Mouse (Mus musculus): Measurements from ENCODE around the gene Llgl2. TPM values are rescaled to one million over a fixed set of nuclear protein-coding genes. Genes with fewer than 3 reads are reported as not detected.

Llgl2 gene
- total RNA-seq, 2 experiments from 2014 or later, result 15.0 to 18.2 TPM

DNA sequence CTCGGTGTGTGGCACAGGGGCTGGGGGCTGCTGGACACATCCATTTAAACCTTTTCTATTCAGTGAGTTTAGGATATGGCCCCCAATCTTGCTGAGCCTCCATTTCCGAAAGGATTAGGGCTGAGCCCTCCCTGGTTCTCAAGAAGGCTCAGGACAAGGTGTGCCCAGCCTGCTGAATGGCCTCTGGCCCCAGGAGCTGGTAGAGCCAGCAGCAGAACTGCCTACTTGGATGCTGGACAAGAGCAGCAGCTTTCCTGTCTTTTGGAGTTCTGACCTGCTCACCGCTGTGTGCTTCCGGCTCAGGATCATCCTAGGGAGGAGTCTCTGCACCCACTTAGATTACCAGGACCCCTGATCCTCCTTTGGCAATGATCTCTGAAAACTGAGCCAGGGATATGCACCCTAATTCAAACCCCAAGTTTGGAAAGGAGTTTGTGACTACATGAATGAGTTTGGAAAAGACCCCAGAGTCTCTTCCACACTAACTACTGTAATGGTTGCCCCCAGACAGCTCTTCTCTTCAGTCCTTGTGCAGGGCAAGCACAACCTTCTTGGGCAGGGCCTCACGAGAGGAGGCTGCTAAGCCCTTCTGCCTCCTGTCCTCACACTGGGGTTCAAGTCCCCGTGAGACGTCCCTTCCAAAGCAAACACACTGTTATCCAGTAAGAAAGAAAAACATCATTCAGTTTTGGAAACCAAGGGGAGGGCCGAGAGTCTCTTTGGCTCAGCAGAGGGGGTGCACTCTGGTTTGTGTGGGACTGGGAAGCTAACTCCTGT, 76.9 kb downstream of the Llgl2 start:
- peak in 1 of 2 experiments; percentile 30 for DNase-seq
- intact Hi-C loops (cut with DNase I), result no loop called here

DNA sequence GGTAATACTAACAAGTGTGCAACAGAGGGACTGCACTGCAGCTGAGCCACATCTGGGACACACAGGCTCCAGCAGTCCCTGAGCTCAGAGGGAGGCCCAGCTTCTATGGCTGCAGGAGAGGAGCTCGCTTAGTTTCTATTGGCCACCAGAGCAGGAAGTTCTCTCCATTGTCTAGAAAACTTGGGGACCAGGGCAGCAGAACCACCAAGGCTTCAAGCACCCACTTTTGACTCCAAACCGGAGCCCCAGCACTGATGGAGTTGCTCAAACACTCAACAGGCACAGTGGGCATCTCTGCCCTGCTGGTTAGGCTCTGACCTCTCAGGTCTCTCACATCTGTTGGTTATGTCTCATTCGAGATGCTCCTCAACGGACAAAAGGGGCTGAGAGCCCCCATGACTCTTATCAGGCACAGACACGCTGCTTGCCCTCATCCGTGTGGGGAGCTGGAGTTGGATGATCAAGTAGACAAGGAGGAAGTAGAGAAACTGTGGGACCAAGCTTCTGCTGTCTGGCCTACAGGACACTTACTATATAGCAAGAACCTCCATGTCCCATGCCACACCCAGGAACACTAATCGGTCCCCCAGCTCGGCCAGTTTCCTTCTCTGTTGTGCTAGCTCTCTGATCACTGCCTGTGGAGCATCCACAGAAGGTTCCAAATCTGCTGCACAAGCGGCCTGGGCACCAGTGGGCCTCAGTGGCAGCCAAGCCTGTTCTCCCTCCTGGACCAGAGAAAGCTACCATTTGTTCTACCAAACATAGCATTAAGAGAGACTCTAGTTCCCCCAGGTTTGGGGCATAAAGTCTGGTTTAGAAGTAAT, 77.7 kb downstream of the Llgl2 start:
- intact Hi-C loops (cut with DNase I), result no loop called here
- peak in 1 of 2 experiments; percentile 13 for DNase-seq

DNA sequence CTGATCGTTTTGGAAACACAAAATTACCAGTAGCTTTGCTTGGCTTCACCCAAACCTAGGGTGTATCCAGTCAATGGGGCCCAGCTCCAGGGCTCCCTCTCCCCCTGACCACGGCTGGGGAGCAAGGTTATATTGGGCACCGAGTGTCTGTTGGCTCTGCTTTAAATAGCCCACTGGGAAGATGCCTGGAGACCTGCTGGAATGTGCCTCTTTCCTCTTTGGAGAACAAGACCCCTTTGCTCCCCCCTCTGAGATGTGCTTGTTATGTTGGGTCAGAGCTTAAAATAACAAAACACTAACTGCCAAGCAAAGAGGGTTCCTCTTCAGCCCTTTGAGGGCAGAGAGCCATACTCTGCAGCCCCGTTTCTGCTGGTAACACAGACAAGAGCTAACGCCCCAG, 78.3 kb downstream of the Llgl2 start:
- peak in 1 of 2 experiments; percentile 50 for DNase-seq

DNA sequence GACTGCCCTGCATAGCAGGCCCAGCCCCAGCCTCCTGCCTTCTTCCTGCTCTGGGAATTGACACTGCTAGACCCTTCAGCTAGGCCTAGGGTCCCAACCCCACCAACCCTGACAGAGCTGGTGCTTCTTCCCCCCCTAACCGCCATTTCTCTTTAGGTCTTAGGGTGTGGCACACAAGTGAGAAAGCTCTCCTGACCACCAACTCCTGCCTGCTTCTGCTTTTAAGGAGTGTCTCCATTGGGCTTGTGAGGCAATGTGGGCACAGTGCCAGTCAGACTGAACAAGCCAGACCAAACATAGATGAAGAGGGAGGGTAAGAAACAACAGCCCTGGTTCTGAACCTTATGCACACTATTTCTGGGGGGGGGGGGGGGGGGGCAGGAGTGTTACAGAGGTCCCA, 79.0 kb downstream of the Llgl2 start:
- intact Hi-C loops (cut with DNase I), result no loop called here
- DNase-seq, result peak; percentile 68 to 74

More for the DNA sequence above, 78.3 kb downstream of the Llgl2 start:
- intact Hi-C loops (cut with DNase I), result no loop called here

DNA sequence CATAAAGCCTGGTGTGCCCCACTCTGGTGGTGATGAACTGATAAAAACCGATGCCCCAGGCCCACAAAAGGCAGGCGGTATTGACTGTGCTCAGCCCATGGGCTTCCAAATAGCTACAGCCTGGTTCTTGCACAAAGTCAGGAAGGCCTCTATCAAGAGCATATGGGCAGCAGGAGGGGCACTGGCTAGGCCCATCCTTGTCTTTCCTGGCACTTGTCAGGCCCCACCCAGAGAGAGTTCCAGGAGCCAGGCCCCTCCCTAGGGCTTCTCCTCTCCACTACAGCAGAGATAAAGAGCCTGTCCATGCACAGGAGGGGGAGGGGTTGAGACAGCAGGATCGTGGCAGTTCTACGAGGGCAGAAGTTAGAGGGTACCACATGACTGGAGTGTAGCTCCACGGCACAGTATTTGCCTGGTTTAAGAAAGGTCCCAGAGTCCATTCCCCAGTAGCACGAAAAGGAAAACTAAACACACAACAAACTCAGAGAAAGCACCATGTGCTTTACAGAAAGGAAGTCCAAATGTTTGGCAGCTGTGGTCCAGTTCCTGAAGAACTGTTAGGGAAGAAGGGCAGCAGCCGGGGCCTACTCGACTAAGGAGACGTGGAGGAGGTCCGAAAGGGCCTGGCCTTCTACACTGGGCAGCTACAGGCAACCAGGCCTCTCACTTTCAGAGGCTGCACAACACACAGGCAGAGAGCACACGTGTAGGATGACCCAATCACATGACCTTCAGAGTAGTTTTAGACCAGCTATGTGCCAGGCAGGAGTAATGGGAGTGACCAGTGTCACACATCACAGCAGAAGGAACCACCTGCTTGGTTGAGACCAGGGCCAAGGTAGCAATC, 79.8 kb downstream of the Llgl2 start:
- intact Hi-C loops (cut with DNase I), result no loop called here
- peak; percentile 56 to 63 for DNase-seq

DNA sequence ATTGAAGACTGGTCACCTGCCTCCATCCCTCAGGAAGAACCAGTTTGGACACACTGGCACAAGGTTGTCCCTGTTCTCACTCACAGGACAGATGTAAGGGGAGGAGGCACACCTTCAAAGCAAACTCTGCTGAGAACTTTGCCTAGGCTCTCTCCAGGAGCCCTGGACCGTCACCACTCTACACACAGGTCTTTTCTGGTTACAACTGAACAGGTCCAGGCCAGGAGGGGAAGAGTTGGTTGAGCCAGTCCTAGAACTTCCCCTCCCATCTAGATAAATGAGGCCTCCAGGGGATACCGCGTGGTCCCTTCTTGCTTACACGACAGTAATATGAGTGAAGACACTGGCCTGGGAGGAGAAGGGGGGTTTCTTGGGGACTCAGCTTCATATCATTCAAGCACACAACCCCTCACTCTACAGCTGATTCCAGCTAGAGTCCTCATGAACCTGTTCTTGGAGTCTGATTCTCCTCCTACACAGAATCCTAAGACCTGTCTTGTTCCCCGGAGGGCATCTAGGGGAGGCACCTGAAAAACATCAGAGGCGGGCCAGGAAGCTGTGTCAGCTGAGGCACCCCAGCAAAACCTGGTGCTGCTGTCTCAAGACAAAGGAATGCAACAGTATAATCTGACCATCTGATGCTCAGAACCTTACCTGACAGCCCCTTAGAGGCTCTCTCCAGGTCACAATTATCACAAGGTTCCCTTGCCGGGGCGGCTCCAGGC, 80.5 kb downstream of the Llgl2 start:
- no peak for DNase-seq
- intact Hi-C loops (cut with DNase I), result no loop called here

Small RNAs within 50 kb of the gene (microRNA-seq; reads per million reads assigned to microRNA genes)
- 1.6 to 3.3 reads per million in 2 experiments for gene Mir5621

Other genes with a start within 250 kb of the Llgl2 start
- gene Mrps7, start 220.1 kb upstream of the Llgl2 start, total RNA-seq (2021), result 10 to 100 TPM; 67.0 to 69.9 TPM
- gene Gga3, start 220.0 kb upstream of the Llgl2 start, total RNA-seq (2021), result 10 to 100 TPM; 17.8 to 19.0 TPM
- 10 to 100 TPM; 41.0 to 46.6 TPM for gene Mif4gd, start 211.1 kb upstream of the Llgl2 start, total RNA-seq (2021)
- 10 to 100 TPM; 42.2 to 43.0 TPM for gene Slc25a19, start 195.8 kb upstream of the Llgl2 start, total RNA-seq (2021)
- 100 to 1,000 TPM; 113 to 120 TPM for gene Grb2, start 115.5 kb upstream of the Llgl2 start, total RNA-seq (2021)
- gene Tmem94, start 58.6 kb upstream of the Llgl2 start, total RNA-seq (2021), result 100 to 1,000 TPM; 103 to 111 TPM
- gene Caskin2, start 10.4 kb upstream of the Llgl2 start, total RNA-seq (2021), result 10 to 100 TPM; 54.0 to 54.9 TPM
- gene Tsen54, start 9.3 kb upstream of the Llgl2 start, total RNA-seq (2021), result 10 to 100 TPM in 1 of 2 experiments, 1 to 10 TPM in 1; 8.7 to 12.1 TPM
- under 1 TPM; 0.07 to 0.14 TPM for gene Myo15b, start 34.4 kb downstream of the Llgl2 start, total RNA-seq (2021)
- gene Smim5, start 75.9 kb downstream of the Llgl2 start, total RNA-seq (2021), result 10 to 100 TPM; 19.6 to 20.4 TPM
- gene Smim6, start 88.0 kb downstream of the Llgl2 start, total RNA-seq (2021), result under 1 TPM; 0.22 to 0.48 TPM
- gene Sap30bp, start 109.2 kb downstream of the Llgl2 start, total RNA-seq (2021), result 10 to 100 TPM; 20.6 to 23.8 TPM
- 1 to 10 TPM; 7.1 to 8.9 TPM for gene Recql5, start 109.4 kb downstream of the Llgl2 start, total RNA-seq (2021)
- gene Itgb4, start 150.7 kb downstream of the Llgl2 start, total RNA-seq (2021), result 1 to 10 TPM; 4.3 to 4.5 TPM
- gene Galk1, start 188.7 kb downstream of the Llgl2 start, total RNA-seq (2021), result 10 to 100 TPM; 18.6 to 19.3 TPM
- gene H3f3b, start 203.9 kb downstream of the Llgl2 start, total RNA-seq (2021), result 100 to 1,000 TPM; 184 to 193 TPM
- gene Unk, start 206.3 kb downstream of the Llgl2 start, total RNA-seq (2021), result 10 to 100 TPM; 12.2 to 12.9 TPM

Data from heart, postnatal 14 days (tissue).